Mouse (Mus musculus) c-Kit-negative CD71-positive TER-119-positive erythroid progenitor cells, embryonic 14.5 days (primary cell): Measurements from ENCODE around the gene Nebl.
"Not testable (repeated sequence)": the region's sequence is repeated elsewhere in the genome, so short reads cannot be mapped to it uniquely, and the experiment has no call there.

Source experiments
- DNase-seq: peaks from one replicate; pipeline ENCODE4 v3.0.0-alpha.2; 2013; ENCODE audit warnings: low read depth, low spot score

Gene Nebl

GRCm38 (mm10) chr2:17405899-17406531 is 325.2 kb downstream of the Nebl start:
- no peak for DNase-seq

GRCm38 (mm10) chr2:17402511-17402910 is 328.8 kb downstream of the Nebl start:
- no peak for DNase-seq

DNA sequence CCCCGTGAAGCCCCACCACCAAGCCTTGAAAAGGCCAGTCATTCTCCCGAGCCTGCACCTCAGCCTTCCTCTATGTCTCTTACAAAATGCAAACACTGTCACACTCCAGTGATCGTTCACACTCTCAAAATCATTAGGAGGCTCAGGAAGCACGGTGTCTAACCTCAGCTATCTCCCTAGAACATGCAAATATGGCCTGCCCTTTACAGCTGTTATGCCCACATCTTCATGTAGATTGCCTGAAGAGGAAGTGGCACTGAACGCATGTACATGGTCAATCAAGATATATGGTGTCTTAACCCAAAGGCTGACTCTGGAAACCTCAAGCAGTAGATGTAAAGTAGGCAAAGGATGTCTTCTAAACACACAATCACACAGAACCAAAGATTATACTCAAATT is 335.0 kb downstream of the Nebl start:
- DNase-seq, result no peak

DNA sequence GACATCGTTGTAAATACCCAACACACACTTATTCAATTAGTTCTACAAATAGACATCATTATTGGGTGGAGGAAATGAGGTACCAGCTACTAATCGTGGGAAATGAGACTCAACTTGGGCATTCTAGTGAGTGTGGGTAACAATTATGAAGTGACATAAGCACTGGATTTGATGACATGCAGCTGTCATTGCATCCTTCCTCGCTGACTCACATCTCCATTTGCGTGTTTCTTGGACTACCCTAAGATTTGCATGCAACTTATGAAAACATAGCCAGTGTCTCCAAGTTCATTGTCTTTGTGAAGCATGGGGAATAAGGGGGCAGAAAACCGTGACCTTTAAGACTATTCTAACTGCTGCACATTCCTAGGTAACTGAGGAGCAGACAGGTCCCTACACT is 339.9 kb downstream of the Nebl start:
- DNase-seq, result no peak

- DNase-seq, result no peak
Measured at GRCm38 (mm10) chr2:17390513-17391200, 340.6 kb downstream of the Nebl start.

- DNase-seq, result no peak
Measured at GRCm38 (mm10) chr2:17389886-17390285, 341.4 kb downstream of the Nebl start.

GRCm38 (mm10) chr2:17389379-17389778 is 341.9 kb downstream of the Nebl start:
- DNase-seq, result no peak

DNA sequence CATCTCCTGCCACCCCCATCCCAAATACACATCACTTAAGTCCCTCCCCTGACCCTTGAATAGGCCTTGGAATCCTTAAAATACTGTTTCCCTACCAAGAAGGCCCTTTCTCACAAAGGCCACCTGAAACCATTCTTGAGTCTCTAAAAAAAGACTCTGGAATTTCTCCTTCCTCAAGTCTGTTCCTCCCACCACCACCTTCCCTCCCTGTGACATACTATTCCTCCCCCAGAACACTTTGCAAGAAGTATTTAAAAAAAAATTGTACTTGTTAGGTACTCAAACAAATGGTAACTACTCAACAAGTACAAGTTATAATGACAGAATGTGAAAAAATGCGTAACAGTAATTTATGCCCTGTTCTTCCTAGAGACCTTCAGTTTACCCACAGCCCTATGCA is 349.0 kb downstream of the Nebl start:
- no peak for DNase-seq

DNA sequence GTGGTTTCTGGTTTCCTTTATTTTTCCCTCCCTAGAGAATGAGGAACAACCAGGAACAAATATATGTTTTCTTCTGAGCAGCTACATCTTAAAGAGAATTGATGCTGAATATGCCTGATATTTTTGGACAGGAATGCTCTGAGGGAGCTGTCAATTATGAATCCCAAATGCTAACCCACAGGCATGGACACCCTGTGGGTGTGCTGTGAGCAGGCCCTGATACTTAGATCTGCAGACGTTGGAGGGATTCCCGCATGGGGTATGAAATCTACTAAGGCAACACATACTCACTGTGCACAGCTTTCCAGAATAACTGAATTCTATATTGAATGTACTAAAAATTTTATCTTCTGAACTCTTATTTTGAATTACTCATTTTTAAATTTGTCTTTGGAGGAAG is 355.3 kb downstream of the Nebl start:
- no peak for DNase-seq

DNA sequence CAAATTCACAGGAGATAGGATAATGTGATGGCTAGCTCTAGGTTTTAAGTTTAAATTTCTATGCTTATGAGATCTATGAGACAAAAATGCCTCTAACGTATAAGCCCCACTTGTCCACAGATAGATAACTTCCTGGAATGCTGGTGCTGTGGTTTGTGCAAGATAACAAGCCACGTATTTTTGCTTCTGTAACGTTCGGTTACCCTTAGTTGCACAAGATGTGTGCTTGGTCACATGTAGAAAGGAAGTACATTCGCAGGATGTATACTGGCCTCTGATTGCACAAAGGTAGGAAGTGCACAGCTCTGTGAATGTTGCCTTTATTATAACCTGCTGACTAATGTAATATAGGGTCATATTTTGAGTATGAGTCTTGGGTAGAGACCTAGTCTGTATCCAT is 365.6 kb downstream of the Nebl start:
- no peak for DNase-seq

DNA sequence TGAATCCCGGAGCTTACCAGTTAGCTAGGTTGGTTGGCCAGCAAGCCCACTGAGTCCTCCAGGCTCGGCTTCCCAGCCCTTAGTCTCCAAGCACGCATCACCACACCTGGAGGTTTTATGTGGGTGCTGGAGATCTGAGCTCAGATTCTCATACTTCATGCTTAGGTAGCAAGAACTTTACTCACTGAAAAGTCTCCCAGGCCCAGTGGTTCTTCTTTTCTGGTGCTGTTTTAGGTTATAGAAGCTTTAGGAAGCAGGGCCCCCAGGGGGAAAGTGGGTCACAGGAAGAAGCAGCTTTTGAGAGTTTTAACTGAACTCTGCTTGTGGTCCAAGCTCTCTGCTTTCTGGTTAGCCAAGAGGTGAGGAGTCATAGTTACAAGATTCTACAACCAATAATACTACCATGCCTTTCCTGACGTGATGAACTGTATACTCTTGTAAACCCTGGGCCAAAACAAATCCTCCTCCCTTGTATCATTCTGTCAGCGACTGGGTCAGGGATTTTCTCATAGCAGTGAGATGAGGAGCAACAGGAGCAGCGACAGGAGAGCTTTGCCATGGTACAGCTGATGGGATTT is 366.2 kb downstream of the Nebl start:
- no peak for DNase-seq

DNA sequence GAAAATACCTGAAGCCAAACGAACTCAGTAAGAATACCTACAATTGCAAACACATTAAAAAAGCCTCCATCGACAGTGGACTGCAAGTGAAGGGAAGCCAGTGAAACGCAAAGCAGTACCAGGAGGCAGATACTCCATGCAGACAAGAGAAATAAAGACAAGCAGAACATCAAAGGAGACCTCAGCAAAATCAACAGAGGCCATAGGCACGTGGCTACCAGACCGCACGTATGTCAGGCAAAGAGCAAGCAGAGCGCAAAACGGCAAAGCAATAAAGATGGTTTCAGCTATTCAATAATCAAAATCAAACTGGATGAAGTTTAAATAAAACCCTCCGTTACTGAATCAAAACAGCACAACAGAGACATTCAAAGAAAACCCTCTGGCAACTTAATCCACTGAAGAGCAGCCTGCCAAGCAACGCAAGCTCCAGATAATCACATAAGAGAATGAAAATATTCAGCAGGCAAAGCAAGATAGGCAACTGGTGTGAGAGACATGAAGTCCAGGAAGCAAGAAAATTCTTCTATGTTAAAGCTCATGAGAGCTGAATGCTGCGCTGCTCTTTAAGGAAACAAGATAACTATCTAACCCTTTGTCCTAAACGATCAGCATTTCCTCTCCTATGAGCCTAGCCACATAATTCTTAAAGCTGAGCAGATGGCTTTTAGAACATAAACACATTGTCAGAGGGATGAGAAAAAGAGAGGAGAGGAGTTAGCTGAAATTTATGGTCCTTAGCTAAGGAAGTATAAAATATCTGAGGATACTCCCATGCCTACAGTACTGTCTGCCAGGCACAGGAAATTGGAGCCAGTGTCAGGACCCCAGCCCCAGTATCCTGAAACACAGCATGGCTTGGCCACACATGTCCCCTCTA is 367.7 kb downstream of the Nebl start:
- DNase-seq, result no peak

DNA sequence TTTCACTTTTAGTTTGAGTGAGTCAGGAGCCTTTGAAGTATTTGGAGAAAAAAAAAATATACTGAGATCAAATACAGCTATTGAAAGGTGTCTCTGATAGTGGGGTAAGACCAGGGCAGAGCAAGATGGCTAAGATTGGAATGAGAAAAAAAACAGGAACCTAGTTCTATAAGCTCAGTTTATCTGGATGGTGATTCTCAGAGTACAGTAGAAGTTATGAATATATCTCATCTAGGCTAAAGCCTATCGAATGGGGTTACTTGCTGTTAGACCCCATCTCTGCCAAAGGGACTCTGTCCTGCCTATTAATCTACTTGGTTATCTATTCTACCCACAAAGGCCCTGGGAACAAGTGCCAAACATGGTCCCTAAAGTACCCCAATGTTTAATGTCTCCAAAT is 369.1 kb downstream of the Nebl start:
- DNase-seq, result no peak

DNA sequence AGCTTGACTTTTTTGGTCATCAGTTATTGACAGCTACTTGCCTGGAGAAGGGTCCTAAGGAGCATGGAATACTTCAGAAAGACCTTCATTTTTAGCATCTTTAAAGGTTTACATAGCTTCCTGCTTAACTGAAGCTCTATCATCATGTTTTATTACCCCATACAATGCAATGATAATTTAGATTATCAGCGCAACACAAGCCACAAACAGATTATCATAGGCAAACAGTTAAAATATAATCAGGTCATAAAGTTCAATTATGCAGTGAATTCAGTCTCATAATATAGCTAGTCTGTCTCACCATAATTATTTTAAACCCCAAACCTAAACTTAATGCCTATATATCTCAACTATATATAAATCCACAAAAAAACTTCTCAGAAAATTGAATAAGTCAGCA is 386.6 kb downstream of the Nebl start:
- DNase-seq, result no peak

- DNase-seq, result no peak
Measured at GRCm38 (mm10) chr2:17335451-17335850, 395.8 kb downstream of the Nebl start.

DNA sequence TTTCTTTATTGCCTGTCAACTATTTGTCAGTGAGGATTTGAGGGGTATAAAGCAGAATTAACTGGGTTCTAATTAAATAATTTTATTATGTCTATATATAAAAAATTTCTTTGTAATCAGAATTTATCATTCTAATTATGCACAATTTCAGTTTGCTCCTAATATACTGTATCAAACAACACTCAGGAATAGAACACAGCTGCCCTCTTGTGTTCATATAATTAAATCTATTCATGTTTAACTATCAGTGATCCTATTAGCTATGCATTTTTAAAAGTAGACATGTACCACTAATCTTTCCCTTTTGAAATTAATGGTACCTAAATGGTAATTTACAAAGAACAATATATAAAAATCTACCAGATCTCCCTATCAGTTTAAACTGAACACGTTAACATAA is 404.7 kb downstream of the Nebl start:
- DNase-seq, result no peak

- no peak for DNase-seq
Measured at GRCm38 (mm10) chr2:17316850-17317249, 414.4 kb downstream of the Nebl start.

- DNase-seq, result no peak
Measured at GRCm38 (mm10) chr2:17301379-17301778, 429.9 kb downstream of the Nebl start.

DNA sequence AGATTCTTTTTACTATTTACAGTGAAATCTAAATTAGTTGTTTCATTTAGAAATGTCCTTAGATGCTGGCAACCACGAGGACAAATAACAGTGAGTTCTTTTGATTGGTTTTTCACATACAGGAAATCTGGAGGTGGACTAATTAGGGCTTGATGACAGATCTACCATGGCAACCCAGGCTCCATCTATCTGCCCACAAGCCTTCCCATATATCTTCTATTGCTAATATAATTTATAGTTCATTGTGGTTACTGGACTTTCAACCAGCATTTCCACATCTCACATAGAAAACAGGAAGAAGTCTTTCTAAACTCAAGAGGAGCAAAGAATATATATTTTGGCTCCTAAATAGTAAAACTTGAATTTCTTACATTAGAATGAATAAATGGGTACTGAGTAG is 433.8 kb downstream of the Nebl start:
- no peak for DNase-seq

- DNase-seq, result not testable (repeated sequence)
Measured at GRCm38 (mm10) chr2:17295257-17295656, 436.0 kb downstream of the Nebl start.
